In the genomic region with DNA sequence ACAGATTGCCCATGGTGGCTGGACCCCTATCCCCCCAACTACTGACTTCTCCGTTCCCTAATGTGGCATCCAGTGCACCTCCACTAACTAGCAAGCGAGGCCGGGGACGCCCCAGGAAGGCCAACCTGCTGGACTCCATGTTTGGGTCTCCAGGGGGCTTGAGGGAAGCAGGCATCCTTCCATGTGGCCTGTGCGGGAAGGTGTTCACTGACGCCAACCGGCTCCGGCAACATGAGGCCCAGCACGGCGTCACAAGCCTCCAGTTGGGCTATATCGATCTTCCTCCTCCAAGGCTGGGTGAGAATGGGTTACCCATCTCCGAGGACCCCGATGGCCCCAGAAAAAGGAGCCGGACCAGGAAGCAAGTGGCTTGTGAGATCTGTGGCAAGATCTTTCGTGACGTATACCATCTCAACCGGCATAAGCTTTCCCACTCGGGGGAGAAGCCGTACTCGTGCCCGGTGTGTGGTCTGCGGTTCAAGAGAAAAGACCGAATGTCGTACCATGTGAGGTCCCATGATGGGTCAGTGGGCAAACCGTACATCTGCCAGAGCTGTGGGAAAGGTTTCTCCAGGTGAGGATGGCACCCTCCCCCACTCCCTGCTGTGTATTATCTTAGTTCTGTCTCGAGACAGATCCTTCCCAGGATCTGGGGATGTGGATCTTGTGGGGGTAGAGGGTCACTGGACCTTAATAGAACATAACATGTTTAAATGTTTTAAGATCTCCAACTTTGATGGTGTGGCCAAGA, we compare ENCODE assay signal across 7 mouse cellular contexts. TPM values are rescaled to one million over a fixed set of nuclear protein-coding genes. Genes with fewer than 3 reads are reported as not detected.
DNase-seq lines count a peak whose midpoint lies in the region; ATAC-seq and TF ChIP-seq lines count a peak whose summit lies in the region.

No protein-coding gene starts in this region.

- H3K4me3 ChIP-seq in heart, postnatal 0 days (ENCODE audit: low read depth, low read length) = peak overlapping the region; percentile 68
- H3K4me3 ChIP-seq in limb, embryonic 15.5 days = peak overlapping the region; percentile 75
- H3K4me3 ChIP-seq in neural tube, embryonic 12.5 days = peak overlapping the region; percentile 88

- peak overlapping the region; percentile 69 for H3K9ac ChIP-seq in heart, postnatal 0 days (replicated peaks; ENCODE audit: low read depth, low read length)
- H3K9ac ChIP-seq in limb, embryonic 15.5 days = peak overlapping the region; percentile 91
- peak overlapping the region; percentile 94 for H3K9ac ChIP-seq in neural tube, embryonic 12.5 days

- H3K36me3 ChIP-seq in heart, postnatal 0 days (replicated peaks; ENCODE audit: control insufficient read depth, insufficient read depth, low read length) = peaks cover 34% of the 10 kb centered on the region
- H3K36me3 ChIP-seq in limb, embryonic 15.5 days = peaks cover 32% of the 10 kb centered on the region
- H3K36me3 ChIP-seq in neural tube, embryonic 12.5 days = peaks cover 32% of the 10 kb centered on the region

- no peak for TF ChIP-seq CTCF in heart, postnatal 0 days (IDR thresholded peaks at IDR 0.05; ENCODE audit: low read depth)

- H3K27ac ChIP-seq in heart, postnatal 0 days (ENCODE audit: low read depth) = peak overlapping the region; percentile 98
- peak overlapping the region; percentile 100 for H3K27ac ChIP-seq in limb, embryonic 15.5 days
- peak overlapping the region; percentile 99 for H3K27ac ChIP-seq in neural tube, embryonic 12.5 days

- peak overlapping the region; percentile 97 for H3K4me2 ChIP-seq in heart, postnatal 0 days (ENCODE audit: low read depth, low read length)
- H3K4me2 ChIP-seq in limb, embryonic 15.5 days = peak overlapping the region; percentile 95
- H3K4me2 ChIP-seq in neural tube, embryonic 12.5 days (replicated peaks) = peak overlapping the region; percentile 93

- no peaks in the 10 kb centered on the region for H3K27me3 ChIP-seq in heart, postnatal 0 days (ENCODE audit: control insufficient read depth, insufficient read depth, low read length)
- no peaks in the 10 kb centered on the region for H3K27me3 ChIP-seq in limb, embryonic 15.5 days
- H3K27me3 ChIP-seq in neural tube, embryonic 12.5 days (replicated peaks) = no peaks in the 10 kb centered on the region

- no peak for TF ChIP-seq EP300 in heart, postnatal 0 days (IDR thresholded peaks at IDR 0.05; ENCODE audit: low read depth)

- ATAC-seq in heart, postnatal 0 days (ENCODE audit: insufficient read depth, low read depth) = no peak
- no peak for ATAC-seq in limb, embryonic 15.5 days (ENCODE audit: insufficient number of reproducible peaks, low FRiP score, low TSS enrichment, low read depth)
- ATAC-seq in neural tube, embryonic 12.5 days (ENCODE audit: low FRiP score, low read depth) = no peak

- WGBS in heart, postnatal 0 days = 5% methylated on average over 26 of the region's 26 CpGs
- under 1% methylated on average over 26 of the region's 26 CpGs for WGBS in limb, embryonic 15.5 days
- WGBS in neural tube, embryonic 12.5 days = under 1% methylated on average over 26 of the region's 26 CpGs

- no peaks in the 10 kb centered on the region for H3K9me3 ChIP-seq in heart, postnatal 0 days (replicated peaks; ENCODE audit: control insufficient read depth, low read length)
- H3K9me3 ChIP-seq in limb, embryonic 15.5 days = no peaks in the 10 kb centered on the region
- H3K9me3 ChIP-seq in neural tube, embryonic 12.5 days = no peaks in the 10 kb centered on the region

- H3K4me1 ChIP-seq in heart, postnatal 0 days (ENCODE audit: control insufficient read depth, insufficient read depth) = peaks cover 33% of the 10 kb centered on the region
- H3K4me1 ChIP-seq in limb, embryonic 15.5 days = peaks cover 54% of the 10 kb centered on the region
- peaks cover 45% of the 10 kb centered on the region for H3K4me1 ChIP-seq in neural tube, embryonic 12.5 days

- DNase-seq in ovary, postnatal 10 days (ENCODE audit: low spot score) = peak; percentile 21
- DNase-seq in ovary, postnatal 14 days (ENCODE audit: low spot score) = no peak
- DNase-seq in cerebellum, postnatal 10 days = peak; percentile 38 to 39
- DNase-seq in heart, postnatal 0 days (ENCODE audit: low spot score) = no peak
- no peak for DNase-seq in testis, postnatal 14 days (ENCODE audit: low spot score)

RNA-seq across cellular contexts. Expression of a gene that starts 2.8 kb away (rescaled TPM):
- 35.6 and 56.8 TPM in 2 replicates for total RNA-seq in heart, postnatal 0 days (2014; rRNA removed; ENCODE audit: low replicate concordance)
- 13.1 and 14.0 TPM in 2 replicates for polyA plus RNA-seq in heart, postnatal 0 days (2015; fragmentation: Nextera tagmentation; extraction: Ambion mirVana)
- 28.4 and 32.3 TPM in 2 replicates for polyA plus RNA-seq in limb, embryonic 15.5 days (2015; fragmentation: Nextera tagmentation; extraction: Ambion mirVana)
- polyA plus RNA-seq in neural tube, embryonic 12.5 days (2016; fragmentation: Nextera tagmentation; extraction: Ambion mirVana) = 115 and 117 TPM in 2 replicates

RNA-seq across cellular contexts. Expression of a gene that starts 25.3 kb away (rescaled TPM):
- 52.8 and 55.1 TPM in 2 replicates for total RNA-seq in heart, postnatal 0 days (2014; rRNA removed; ENCODE audit: low replicate concordance)
- polyA plus RNA-seq in heart, postnatal 0 days (2015; fragmentation: Nextera tagmentation; extraction: Ambion mirVana) = 128 and 134 TPM in 2 replicates
- 191 and 199 TPM in 2 replicates for polyA plus RNA-seq in limb, embryonic 15.5 days (2015; fragmentation: Nextera tagmentation; extraction: Ambion mirVana)
- polyA plus RNA-seq in neural tube, embryonic 12.5 days (2016; fragmentation: Nextera tagmentation; extraction: Ambion mirVana) = 261 and 274 TPM in 2 replicates

RNA-seq across cellular contexts. Expression of a gene that starts 38.7 kb away (rescaled TPM):
- total RNA-seq in heart, postnatal 0 days (2014; rRNA removed; ENCODE audit: low replicate concordance) = 22.3 and 57.6 TPM in 2 replicates
- polyA plus RNA-seq in heart, postnatal 0 days (2015; fragmentation: Nextera tagmentation; extraction: Ambion mirVana) = 44.7 and 65.9 TPM in 2 replicates
- 15.6 and 17.9 TPM in 2 replicates for polyA plus RNA-seq in limb, embryonic 15.5 days (2015; fragmentation: Nextera tagmentation; extraction: Ambion mirVana)
- polyA plus RNA-seq in neural tube, embryonic 12.5 days (2016; fragmentation: Nextera tagmentation; extraction: Ambion mirVana) = 21.2 and 22.6 TPM in 2 replicates

Comparison
In these comparisons a context has a peak if more than half of its experiments do, and no peak if none do; other contexts are left out.
1. DNase-seq: peak in ovary, postnatal 10 days (single experiment) and cerebellum, postnatal 10 days (2 of 2); none in ovary, postnatal 14 days (single experiment), heart, postnatal 0 days (single experiment) and testis, postnatal 14 days (single experiment).
2. Peak in every context shown above with its lines, with median percentiles within 50 percentile points of each other: H3K27ac ChIP-seq, H3K4me2 ChIP-seq, H3K4me3 ChIP-seq and H3K9ac ChIP-seq.